Mouse (Mus musculus) fibroblast of lung, adult 2 months (primary cell): ENCODE results near the gene Rimbp2.
"Not testable (repeated sequence)": the region's sequence is repeated elsewhere in the genome, so short reads cannot be mapped to it uniquely, and the experiment has no call there.

ENCODE experiments used
- DNase-seq: peaks from one replicate; pipeline ENCODE4 v3.0.0-alpha.2; 2011; ENCODE audit warnings: low read depth

Rimbp2 gene

DNA sequence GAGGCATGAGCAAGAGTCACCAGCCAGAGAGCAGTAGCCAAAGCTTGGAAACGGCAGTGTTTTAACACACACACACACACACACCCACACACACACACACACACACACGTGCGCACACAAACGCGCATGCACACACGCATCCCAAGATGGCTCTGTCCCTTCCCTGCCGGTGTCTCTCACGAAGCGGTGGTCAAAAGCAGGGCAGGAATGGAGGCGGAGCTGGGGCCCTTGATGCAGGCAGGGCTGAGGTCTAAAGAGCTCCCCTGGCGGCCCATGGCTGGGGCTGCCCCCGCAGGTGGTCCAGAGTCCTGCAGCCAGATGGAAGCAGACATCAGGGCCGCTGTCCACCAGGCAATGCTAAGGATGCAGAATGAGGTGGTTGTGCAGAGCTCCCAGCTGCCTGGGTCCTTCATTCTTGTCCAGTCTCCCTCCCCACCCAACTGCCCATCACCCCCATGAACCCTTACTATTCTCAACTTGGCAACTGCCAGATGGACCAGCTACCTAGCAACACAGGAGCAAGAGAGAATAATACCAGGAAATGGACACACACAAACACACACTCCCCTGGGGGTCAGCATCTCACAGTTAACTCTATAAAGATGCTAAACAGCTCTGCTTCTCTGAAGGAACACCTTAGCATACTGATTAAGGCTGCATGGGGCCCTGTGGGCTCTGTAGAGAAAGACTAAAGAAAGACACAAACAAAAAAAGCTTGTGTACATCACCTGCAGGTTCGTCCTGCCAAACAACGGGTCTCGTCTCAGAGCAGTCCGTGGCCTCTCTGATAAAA is at the start of gene Rimbp2:
Rimbp2 (minus strand) TSS at position 209 of the 793 bp plus-strand sequence.
- DNase-seq, result no peak

DNA sequence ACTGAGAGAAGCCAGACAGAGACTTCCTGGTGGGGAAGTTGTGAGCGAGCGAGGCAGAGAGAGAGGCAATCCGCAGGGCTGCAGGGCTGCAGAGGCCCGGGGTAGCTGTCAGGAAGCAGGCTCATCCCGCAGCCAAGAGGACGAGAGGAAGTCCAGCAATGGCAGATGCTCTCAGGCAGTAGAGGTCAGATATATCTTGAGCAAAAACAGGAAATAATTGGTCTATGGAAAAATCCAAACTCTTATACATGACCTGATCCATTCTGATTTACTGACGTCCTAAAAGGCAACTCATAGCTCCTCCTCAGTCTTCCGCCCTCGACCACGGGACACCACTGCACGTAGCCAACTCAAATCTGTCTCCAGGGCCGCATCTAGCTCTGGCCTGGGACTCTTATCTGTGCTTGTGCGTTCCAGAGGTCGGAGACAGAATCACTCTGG is 49.3 kb upstream of the Rimbp2 start:
- no peak for DNase-seq

DNA sequence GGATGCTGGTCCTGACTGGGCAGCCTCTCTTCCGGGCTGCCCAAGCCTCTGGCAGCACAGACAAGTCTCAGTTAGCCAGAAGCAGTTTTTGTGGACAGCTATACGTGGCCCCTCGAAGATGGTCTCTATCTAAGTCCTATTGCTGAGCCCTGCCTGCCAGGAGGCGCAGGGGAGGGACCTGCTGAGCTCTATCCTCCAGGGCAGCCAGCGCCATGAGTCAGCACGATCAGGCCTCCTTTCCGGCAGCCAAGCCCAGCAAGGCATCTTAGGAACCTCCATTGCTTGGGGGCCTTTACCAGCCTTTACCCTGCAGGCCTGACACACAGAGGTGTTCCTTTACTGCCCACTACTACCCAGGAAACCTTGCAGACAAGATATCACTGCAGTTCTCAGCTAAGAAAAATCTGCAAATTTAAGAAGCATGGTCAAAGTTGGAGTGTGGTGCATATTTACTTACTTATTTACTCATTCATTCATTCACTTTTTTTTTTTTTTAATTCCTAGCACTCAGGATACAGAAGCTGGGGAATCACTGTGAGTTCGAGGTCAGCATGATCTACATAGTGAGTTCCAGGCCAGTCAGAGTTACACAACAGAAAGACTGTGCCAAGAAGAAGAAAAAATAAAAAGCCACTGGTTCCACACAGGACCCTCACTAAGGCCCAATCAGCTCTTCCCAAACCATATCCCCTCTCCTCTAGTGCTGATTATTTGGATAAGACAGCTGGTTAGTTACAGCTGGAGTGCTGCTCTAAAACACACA is 47.6 kb upstream of the Rimbp2 start:
- no peak for DNase-seq

DNA sequence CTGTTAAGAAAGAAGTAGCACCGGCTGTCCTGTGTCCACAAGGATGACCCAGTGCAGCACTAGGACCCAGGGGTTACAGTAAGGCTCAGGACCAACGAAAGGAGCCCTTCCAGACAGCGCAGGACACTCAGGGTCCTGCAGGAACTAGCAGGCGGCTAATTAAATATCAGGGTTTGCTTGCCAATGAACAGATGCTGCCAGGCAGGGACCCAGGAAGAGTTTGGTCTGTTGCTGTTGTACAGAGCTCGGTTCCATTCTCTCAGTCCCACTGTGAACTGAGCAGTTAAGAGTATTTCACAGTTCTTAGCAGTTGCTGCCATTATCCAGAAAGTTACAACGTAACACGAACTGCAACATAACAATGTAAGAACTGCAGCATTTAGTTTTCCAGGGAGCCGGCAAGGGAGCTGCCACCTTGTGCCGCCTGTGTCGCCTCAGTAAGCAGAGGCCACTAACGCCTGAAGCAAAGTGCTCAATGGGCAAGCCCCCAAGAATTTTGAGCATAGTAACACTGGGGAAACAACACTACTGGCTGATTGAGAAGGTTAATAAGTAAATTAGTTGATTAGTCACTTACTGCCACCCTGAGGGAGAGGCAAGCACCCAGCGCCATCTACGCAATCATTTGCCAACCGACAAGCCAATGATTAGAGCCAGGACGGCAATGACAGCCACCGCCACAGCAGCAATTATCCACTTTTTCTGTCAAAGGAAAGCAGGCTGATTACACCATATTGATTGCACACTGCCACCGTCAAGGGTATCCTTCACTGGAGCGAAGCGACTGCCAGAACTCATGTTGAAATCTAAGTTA is 34.1 kb upstream of the Rimbp2 start:
- no peak for DNase-seq

DNA sequence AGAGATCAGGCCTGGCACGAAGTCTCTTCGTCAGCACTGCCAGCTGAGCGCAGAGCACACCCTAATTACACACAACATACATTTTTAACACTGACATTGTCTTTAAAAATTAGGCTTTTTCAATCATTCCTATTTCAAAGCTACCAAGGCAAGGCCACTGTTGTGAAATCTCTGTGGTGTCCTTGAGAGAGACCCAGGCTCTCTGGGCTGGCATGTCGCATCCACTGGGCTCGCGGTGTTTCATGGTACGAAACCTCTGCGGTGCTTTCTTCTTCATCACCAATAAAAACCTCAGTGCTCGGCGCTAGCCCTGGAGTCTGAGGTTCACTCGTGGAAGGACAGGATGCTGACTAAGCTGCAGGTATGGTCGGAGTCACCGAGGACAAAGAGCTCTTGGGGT is 32.7 kb upstream of the Rimbp2 start:
- DNase-seq, result no peak

DNA sequence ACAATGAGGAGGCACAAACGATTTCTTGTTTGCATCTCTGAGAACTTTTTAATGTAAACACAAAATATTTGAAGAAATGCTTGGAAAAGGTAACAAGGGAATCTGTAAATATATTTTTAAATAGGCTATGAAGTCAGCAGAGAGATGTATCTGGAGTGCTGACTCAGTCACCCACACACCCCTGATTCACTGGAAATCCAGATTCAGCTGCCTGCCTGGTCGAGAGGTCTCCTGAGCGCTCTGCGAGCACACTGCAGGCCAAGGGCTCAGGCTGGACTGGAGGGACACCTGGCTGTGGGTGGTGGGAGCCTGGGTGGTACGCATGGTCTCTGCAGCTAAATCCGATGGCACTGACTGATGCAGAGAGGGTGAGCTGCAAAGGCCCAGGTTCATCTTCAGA is 31.2 kb upstream of the Rimbp2 start:
- DNase-seq, result no peak

DNA sequence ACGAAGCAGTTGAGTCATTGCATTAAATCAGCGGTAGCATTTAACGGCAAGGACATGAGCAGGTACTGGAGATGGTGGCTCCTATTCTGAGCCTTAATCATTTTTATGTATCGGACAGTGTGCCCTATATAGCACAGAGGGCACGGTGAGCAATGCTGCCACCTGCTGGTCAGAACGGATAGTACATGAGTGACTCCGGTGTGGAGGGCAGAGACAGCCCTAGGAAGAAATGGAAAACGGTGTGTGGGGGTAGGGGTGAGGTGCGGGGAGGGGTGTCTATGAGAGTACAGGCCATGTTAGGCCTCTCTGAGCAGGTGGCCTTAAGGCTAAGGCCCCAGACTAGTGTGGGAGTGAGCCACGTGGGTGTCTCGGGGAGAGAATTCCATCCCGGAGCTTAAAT is 28.3 kb upstream of the Rimbp2 start:
- no peak for DNase-seq

DNA sequence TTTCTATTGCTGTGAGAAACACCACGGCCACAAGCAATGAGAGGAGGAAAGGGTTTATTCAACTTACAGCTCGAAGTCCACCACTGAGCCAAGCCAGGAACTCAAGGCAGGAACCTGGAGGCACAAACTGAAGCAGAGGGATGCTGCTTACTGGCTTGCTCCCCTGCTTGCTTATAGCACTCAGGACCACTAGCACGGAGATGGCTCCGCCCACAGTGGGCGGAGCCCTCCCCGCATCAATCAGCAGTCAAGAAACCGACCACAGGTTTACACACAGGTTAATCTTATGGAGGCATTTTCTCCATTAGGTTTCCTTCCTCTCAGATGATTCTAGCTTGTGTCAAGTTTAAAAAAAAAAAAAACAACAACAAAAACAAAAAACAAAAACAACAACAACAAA is 27.6 kb upstream of the Rimbp2 start:
- no peak for DNase-seq

DNA sequence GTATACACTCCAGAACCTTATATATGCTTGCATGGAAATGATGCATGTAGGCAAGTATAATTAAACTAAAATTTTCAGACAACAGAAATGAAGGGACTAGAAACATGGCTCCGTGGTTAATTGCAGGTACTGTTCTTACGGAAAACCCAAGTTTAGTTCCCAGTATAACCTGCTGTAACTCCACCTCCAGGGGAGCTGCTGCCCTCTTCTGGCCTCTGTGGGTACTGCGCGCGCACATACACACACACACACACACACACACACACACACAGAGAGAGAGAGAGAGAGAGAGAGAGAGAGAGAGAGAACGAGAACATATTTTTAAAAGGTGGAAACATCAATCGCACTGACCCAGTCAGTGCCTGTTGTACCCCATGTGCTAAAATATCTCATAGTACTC is 25.7 kb upstream of the Rimbp2 start:
- no peak for DNase-seq

DNA sequence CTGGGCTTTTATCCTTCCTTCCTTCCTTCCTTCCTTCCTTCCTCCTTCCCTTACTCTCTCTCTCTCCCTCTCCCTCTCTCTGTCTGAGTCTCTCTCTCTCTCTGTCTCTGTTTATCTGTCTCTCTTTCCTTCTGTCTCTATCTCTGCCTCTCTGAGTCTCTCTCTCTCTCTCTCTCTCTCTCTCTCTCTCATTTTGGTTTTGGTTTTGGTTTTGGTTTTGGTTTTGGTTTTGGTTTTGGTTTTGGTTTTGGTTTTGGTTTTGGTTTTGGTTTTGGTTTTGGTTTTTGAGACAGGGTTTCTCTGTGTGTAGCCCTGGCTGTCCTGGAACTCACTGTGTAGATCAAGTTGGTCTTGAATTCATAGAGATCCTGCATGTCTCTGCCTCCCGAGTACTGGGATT is 24.2 kb upstream of the Rimbp2 start:
- not testable (repeated sequence) for DNase-seq

DNA sequence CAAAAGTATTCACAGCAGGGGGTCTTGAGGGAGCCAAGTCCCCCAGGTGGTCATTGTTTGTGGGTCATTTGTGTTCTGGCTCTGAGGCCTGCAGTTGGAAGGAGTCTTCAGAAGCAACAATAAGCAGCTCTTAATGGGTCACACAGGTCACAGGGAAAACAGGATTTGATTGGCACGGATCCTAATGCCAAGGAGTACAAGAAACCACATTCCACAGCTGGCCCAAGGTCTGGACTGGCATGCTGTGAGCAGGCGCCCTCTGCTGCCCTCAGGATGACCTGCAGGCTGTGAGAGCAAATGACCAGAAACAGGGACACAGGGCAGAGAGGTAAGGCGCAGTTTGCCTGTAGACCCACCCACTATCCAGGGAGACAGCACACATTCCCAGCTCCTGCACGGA is 23.0 kb upstream of the Rimbp2 start:
- DNase-seq, result no peak

DNA sequence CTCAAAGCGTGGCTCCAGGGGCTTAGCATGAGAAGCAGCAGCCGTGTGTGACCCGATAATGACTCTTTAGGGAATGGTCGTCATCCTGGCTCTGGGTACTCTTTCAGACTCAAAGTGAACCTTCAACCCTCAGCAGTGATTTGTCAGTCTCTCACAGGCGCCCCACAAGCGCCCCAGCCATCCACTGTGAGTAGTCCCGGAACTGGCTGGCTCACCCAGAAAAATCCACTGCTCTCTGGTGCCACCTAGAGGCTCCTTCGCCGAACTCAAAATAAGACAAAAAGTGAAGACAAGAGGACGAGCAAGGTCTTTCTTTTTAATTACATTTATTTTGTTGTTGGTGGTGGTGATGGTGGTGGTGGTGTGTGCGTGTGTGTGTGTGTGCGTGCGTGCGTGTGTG is 18.0 kb upstream of the Rimbp2 start:
- DNase-seq, result peak; percentile 33

DNA sequence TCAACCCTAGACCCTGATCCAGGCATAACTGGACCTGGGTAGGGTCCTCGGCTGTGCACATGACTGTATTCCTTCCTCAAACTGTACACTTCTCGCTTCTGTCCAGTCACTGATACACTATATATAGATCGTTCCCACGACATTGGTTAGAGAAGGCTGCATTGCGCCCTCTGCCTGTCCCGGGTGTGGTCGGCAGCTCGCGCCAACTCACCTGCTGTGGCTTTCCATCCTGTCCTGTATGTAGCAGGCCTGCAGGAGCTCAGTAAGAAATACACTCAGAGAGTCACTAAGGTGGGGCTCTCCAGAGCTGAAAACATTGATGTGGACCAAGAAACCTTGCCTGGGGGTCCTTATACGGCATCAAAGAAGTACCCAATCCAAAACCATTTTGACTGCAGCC is 17.6 kb upstream of the Rimbp2 start:
- DNase-seq, result no peak

DNA sequence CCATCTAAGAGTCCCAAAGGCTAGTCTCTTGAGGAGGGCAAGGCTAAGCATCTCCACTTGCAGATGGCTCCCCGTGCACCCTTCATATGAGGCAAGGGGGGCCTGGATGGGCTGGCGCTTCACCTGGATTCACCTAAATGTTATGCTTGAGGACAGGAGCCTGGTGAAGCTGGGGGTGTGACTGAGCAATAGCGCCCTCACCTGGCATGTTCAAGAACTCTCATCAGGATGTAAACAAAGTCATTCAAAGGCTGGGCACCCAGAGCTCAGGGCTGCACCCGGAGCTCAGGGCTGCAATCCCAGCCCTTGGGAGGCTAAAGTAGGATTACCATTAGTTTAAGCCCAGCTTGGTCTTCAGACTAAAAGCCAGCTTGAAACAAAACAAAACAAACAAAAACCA is 11.1 kb upstream of the Rimbp2 start:
- no peak for DNase-seq

DNA sequence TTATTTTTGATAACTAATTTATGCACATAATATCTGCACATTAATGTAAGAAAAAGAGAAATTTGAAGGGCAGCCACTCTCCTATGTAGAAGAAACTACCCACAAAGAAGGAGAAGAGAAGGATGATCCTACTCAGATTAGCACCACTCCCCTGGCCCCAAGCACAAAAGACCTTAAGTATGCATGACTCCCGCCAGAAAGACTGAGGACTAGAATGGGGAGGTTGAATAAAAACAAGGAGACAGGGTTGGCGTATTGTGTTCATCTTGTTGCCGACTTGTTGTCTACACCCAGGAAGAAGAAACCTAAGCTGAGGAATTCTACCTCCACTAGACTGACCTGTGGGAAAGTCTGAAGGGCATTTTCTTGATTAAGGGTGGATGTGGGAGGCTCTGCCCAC is 5.6 kb upstream of the Rimbp2 start:
- no peak for DNase-seq

DNA sequence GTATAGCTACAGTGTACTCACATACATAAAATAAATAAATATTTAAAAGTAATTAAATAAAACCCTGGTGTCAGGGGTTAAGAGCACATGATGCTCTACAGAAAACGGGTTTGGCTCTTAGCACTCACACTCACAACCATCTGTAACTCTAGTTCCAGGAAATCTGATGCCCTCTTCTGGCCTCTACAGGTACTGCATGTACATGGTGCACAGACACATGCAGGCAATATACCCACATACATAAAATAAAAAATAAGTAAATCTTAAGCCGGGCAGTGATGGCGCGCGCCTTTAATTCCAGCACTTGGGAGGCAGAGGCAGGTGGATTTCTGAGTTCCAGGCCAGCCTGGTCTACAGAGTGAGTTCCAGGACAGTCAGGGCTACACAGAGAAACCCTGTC is 1.1 kb upstream of the Rimbp2 start:
- not testable (repeated sequence) for DNase-seq

DNA sequence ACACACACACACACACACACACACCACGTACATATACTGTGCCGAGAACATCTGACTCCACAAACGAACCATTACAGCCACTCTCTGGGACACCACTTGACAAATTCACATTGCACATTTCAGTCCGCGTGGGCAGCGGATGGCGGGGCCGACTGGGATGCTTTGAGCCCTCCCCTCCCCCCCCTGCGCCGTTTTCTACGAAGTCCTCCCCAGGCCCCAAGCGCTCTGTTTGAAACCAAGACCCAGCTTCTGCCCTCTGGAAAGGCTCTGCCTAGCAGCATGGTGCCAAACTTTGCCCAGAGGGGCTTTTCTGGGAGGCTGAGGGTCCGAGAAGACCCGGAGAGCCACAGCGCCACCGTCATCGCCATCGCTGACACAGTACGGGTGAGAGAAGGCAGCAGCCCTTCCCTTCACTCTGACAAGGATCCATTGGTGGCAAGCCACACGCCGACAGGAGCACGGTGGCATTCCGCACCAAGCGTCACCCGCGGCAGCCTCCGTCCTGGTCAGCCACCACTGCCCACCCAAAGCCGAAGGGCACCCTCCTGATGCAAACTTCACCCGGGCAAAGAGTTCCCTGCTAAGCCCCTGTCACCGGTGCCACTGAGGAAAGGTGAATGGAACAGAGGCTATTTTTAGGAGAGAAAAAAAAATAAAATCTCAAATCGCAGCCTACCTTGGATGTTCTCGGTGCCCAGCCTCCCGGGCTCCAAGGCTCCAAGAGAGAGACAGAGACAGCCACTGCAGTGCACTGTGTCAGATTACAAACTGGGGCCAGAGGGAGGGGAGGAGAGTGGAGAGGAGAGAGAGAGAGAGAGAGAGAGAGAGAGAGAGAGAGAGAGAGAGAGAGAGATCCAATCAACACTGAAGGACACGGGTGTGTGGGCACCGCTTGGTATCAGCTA is 743 bp downstream of the Rimbp2 start:
- no peak for DNase-seq

DNA sequence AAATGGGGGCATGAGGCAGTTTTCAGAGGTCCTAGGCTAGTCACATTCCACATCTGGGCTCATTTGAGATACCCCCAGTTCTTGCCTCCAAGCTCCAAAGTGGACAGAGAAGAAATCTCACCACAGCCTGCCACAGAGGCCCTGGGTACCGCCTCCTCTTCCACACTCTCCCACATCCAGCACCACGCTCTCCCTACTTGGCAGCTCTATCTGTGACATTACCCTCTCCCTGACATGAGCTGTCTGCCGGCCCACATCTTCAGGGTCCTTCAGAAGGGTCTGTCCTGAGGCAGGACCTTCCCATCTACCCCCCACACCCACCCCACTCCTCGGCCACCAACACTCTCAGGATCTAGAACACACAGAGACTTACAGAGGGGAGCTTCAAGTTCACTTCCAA is 1.8 kb downstream of the Rimbp2 start:
- DNase-seq, result no peak

DNA sequence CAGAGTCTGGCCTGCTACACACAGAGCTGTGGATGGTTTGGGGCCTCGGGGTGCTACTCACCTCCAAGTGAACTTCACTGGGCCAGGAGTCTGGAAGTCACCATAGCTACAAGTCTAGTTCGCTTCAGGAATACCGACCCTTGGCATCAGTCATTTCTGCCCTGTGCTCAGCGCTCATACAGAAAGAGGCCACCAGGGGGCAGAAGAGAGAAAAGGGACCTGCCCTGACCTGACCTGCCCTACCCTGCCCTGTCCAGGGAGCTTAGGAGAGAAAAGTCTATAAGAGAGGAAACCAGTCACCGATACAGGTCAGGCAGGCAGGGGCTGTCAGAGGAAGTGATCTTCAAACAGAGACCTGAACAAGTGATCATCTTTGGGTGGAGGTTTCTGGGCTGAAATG is 6.2 kb downstream of the Rimbp2 start:
- DNase-seq, result no peak

DNA sequence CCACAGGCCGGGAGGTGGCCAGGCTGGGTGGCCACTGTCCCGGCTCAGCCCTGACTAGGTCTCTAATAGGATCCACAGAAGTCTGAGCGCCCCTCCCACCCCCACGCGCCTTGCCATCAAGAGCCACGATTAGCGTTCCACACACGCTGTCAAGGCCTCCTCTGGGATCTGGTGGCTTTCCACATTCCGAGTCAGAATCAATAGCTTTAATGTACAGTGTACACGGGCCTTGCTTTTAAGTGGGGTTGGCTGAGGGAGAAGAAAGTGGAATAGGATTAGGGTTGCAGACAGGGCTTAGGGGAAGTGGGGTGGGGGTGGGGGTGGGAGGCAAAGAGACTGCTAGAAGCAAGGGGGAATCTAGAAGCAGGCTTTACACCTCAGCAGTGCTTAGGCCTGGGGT is 12.8 kb downstream of the Rimbp2 start:
- no peak for DNase-seq

DNA sequence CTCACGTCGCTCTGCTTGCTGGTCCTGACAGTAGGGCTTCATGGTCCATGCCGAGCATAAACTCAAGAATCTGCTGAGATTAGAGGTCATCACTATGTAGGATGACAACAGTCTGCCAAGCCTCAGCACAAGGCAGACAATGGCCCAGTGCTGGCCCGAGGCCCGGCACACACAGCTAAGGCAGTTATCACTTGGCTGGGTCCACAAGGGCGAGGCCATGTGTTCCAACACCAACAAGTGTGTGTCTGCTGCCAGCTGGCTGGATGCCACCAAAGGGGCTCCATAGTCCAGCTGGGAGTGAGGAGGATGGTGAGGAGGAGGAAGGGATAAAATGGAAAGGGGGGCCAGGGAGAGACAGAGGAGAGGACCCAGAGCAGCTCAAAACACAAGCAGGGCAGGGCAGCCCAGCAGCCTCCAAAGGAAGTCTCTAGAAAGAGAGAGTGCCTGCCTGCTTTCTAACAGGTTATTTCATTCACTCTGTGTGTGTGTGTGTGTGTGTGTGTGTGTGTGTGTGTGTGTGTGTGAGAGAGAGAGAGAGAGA is 17.9 kb downstream of the Rimbp2 start:
- DNase-seq, result no peak
